Mouse (Mus musculus) embryonic fibroblast, embryonic 13.5 days (primary cell): ENCODE results near the gene Uaca. TPM values are rescaled to one million over a fixed set of nuclear protein-coding genes. Genes with fewer than 3 reads are reported as not detected.

Experiments used
- H3K27ac ChIP-seq: 2 replicates; pipeline ENCODE4 v1.5.1; 2012; ENCODE audit warnings: low read length, control low read depth, inconsistent platforms; ENCODE audit not compliant: insufficient read depth
- H3K4me1 ChIP-seq: 2 replicates; pipeline ENCODE4 v1.6.1; 2011; ENCODE audit warnings: low read length; ENCODE audit not compliant: control insufficient read depth, insufficient read depth
- H3K4me3 ChIP-seq: 2 replicates; pipeline ENCODE4 v1.5.1; 2011; ENCODE audit warnings: mild to moderate bottlenecking, control low read depth, low read length; ENCODE audit not compliant: insufficient read depth
- CTCF ChIP-seq: IDR thresholded peaks from 2 replicates; pipeline ENCODE4 v1.5.1; 2011; ENCODE audit warnings: mild to moderate bottlenecking, control low read depth, low read length, moderate library complexity, borderline replicate concordance; ENCODE audit not compliant: insufficient read depth
- POLR2A ChIP-seq: IDR thresholded peaks from 2 replicates; pipeline ENCODE4 v1.6.1; 2011; ENCODE audit warnings: low read depth, mild to moderate bottlenecking, control low read depth, low read length, moderate library complexity
- polyA plus RNA-seq: library from polyadenylated mRNA; stranded (reverse); fragments of >200 nt; gene quantifications from 2 replicates; pipeline ENCODE4 v1.2.4, GENCODE M21; 2011; ENCODE audit warnings: low read depth; ENCODE audit not compliant: missing spikeins, insufficient read length

The Uaca gene
- polyA plus RNA-seq, 1 experiment: 15.1 TPM

DNA sequence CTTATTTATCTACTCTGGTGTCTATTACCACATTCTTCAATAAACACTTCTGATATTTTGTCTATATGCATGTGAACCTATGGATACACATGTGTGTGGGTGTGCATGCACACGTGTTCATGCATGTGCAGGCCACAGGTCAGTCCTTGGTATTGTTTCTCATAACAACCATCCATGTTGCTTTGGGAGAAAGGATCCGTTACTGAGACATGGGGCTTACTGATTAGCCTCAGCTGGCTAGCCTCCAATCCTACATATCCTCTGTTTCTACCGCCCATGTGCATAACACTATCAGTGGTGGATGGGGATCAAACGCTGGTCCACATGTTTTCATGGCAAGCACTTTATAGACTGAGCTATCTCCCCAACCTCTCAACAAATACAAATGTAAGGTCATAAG, 126.9 kb downstream of the Uaca start:
- H3K27ac ChIP-seq: no peak overlapping the region
- TF ChIP-seq CTCF: no peak
- no peaks in the 10 kb centered on the region for H3K4me1 ChIP-seq
- no peak overlapping the region for H3K4me3 ChIP-seq

DNA sequence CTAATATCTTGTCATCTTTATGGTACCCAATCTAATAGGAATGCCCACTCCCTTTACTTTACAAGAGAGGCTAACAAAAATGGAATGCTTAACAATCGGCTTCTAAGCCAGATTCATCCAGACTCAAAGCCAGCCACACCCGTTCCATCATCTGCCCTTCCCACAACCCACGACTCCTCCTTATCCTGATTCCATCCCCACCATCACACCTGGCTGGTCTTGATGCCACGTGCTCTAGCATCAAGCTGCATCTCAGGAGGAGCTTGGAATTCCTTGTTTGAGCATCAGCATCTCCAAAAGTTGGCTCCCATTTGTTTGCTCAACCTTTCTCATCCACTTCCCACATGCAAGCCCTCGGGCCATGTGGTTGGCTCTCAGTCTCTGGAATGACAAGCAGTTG, 127.5 kb downstream of the Uaca start:
- no peaks in the 10 kb centered on the region for H3K4me1 ChIP-seq
- no peak for TF ChIP-seq POLR2A
- TF ChIP-seq CTCF: no peak
- no peak overlapping the region for H3K27ac ChIP-seq
- no peak overlapping the region for H3K4me3 ChIP-seq

DNA sequence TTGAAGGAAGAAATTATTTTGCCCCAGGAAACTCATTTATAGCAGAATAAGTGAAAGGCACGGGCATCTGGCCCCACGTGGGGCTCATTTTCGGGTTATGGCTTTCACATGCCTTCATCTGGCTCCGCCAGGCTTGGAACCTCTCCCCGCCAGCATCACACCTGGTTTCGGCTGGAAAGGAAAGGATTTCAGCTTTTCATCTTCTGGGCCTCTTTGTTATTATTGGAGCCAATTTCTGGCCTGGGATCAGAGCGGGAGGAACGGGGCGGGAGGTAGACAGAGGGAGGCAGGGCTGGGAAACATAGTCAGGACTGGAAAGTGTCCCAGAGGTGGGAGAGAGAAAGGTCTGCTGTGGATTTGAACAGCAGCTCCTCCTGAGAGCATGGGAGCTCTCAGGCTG, 132.0 kb downstream of the Uaca start:
- H3K4me1 ChIP-seq: no peaks in the 10 kb centered on the region
- H3K4me3 ChIP-seq: no peak overlapping the region
- TF ChIP-seq CTCF (no peak), POLR2A (no peak)
- no peak overlapping the region for H3K27ac ChIP-seq

DNA sequence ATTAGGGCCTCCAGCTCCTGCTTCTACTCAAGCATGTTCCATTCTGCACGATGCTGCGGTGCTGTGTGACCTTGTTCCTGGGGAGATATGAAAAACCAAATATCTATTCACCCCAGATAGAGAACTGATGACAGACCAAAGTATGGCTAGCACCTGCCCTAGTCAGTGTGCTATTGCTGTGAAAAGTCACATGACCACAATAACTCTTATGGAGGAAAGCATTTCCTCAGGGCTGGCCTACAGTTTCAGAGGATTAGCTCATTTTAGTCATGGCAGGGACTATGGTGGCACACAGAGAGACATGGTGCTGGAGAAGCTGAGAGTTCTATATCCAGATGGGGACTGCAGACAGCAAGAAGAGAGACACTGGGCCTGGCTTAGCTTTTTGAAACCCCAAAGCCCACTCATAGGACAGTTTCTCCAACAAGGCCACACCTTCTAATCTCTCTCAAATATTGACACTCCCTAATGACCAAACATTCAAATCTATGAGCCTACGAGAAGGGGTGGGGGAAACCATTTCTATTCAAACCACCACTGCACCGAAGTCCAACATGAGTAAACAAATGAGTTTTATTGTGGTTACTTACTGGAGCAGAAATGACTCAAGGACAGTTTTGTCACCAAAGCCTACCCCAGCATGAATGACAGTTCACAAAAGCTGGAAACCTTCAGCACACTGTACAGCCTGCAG, 135.1 kb downstream of the Uaca start:
- no peak overlapping the region for H3K27ac ChIP-seq
- H3K4me1 ChIP-seq: no peaks in the 10 kb centered on the region
- TF ChIP-seq CTCF (no peak), POLR2A (no peak)
- no peak overlapping the region for H3K4me3 ChIP-seq

Other genes with a start within 250 kb of the Uaca start
- gene Lrrc49, start 106.4 kb upstream of the Uaca start, polyA plus RNA-seq: 11.0 and 16.6 TPM in 2 replicates
- gene Larp6, start 81.6 kb upstream of the Uaca start, polyA plus RNA-seq: 2.1 and 3.4 TPM in 2 replicates